Mouse (Mus musculus): ENCODE results near the gene Mark1.

The Mark1 gene

GRCm38 (mm10) chr1:184846973-184847372 is 152.4 kb downstream of the Mark1 start:
- no peak for DNase-seq
